Mouse (Mus musculus) lung, postnatal 0 days (tissue): Measurements from ENCODE around the gene Vps35l. TPM values are rescaled to one million over a fixed set of nuclear protein-coding genes. Genes with fewer than 3 reads are reported as not detected.
A peak's percentile ranks its signal among the peaks of the same experiment; 100 is the strongest.

Experiments
- ATAC-seq: fragments of 200-750 bp; cut with Nextera tagmentation; 2 replicates; pipeline ENCODE4 v1.8.0; 2017; ENCODE audit warnings: moderate library complexity
- DNase-seq: peaks from one replicate; pipeline ENCODE4 v3.0.0-alpha.2; 2016; ENCODE audit warnings: low spot score
- H3K27ac ChIP-seq: fragments of 300-500 bp; sonication (generic); 2 replicates; pipeline ENCODE4 v1.5.1; 2014; ENCODE audit warnings: antibody characterized with exemption, mild to moderate bottlenecking, low read length, mixed read lengths
- H3K27me3 ChIP-seq: fragments of 300-500 bp; sonication (generic); replicated peaks from 2 replicates; pipeline ENCODE4 v1.6.1; 2014; ENCODE audit warnings: low read length, mixed read lengths; ENCODE audit not compliant: insufficient read depth
- H3K36me3 ChIP-seq: fragments of 300-500 bp; sonication (generic); 2 replicates; pipeline ENCODE4 v1.6.1; 2014; ENCODE audit warnings: low read length, mixed read lengths; ENCODE audit not compliant: insufficient read depth
- H3K4me1 ChIP-seq: fragments of 300-500 bp; sonication (generic); 2 replicates; pipeline ENCODE4 v1.6.1; 2014; ENCODE audit warnings: antibody characterized with exemption, low read depth, low read length, mixed read lengths; ENCODE audit not compliant: insufficient read depth
- H3K4me2 ChIP-seq: fragments of 300-500 bp; sonication (generic); replicated peaks from 2 replicates; pipeline ENCODE4 v1.6.1; 2014; ENCODE audit warnings: low read depth, mild to moderate bottlenecking, low read length, moderate library complexity, mixed read lengths
- H3K4me3 ChIP-seq: fragments of 300-500 bp; sonication (generic); 2 replicates; pipeline ENCODE4 v1.5.1; 2014; ENCODE audit warnings: low read depth, low read length
- H3K9ac ChIP-seq: fragments of 300-500 bp; sonication (generic); replicated peaks from 2 replicates; pipeline ENCODE4 v1.6.1; 2014; ENCODE audit warnings: low read depth, mild to moderate bottlenecking
- H3K9me3 ChIP-seq: fragments of 300-500 bp; sonication (generic); 2 replicates; pipeline ENCODE4 v1.6.1; 2016; ENCODE audit warnings: low read length, mixed read lengths
- CTCF ChIP-seq: IDR thresholded peaks from 2 replicates; pipeline ENCODE4 v1.5.1; 2016; ENCODE audit warnings: antibody characterized with exemption, mild to moderate bottlenecking
- EP300 ChIP-seq: IDR thresholded peaks from 2 replicates; pipeline ENCODE4 v1.6.1; 2016; ENCODE audit warnings: antibody characterized with exemption, mild to moderate bottlenecking, control low read depth
- WGBS: fragments of 180-500 bp; shearing (Covaris S2); extraction: QIAGEN DNeasy Blood & Tissue Kit; methylation state at CpG from one replicate; pipeline ENCODE4 v1.1.7; 2014; 5-methylcytosine and 5-hydroxymethylcytosine counted together
- polyA plus RNA-seq: library from polyadenylated mRNA; unstranded; fragments of >200 nt; fragmentation: Nextera tagmentation; extraction: Ambion mirVana; gene quantifications from 2 replicates; pipeline ENCODE4 v1.2.1, GENCODE M21; 2015

Gene Vps35l
- polyA plus RNA-seq, 1 experiment from 2014 or later: 45.0 TPM

DNA sequence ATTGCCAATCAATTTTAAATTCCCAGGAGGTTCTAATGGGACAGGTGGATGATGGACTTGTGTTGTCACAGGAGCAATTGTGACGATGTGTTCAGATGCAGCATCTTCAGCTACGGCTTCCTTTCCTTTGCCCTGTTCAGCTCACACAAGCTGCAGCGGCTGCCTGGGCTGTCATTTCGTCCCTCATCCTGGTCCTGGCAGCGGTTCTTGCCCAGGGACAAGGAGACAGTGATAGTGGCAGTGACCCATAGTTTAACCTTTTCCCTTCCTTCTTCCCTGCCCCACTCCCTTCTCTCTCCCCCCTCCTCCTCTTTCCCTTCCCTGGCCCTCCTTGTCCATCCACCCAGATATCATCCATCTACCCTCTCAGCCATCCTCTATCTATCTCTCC lies 26.8 kb downstream of the Vps35l start:
- no peaks in the 10 kb centered on the region for H3K9me3 ChIP-seq
- no peak for DNase-seq
- no peaks in the 10 kb centered on the region for H3K27me3 ChIP-seq
- H3K27ac ChIP-seq: no peak overlapping the region
- H3K4me2 ChIP-seq: no peak overlapping the region
- peaks cover 8% of the 10 kb centered on the region; the same call in 1 of the 2 replicates for H3K36me3 ChIP-seq
- ATAC-seq: no peak
- 73% methylated on average over 5 of the region's 5 CpGs for WGBS
- TF ChIP-seq EP300 (no peak), CTCF (no peak)
- no peaks in the 10 kb centered on the region for H3K4me1 ChIP-seq
- no peak overlapping the region for H3K4me3 ChIP-seq
- H3K9ac ChIP-seq: no peak overlapping the region

DNA sequence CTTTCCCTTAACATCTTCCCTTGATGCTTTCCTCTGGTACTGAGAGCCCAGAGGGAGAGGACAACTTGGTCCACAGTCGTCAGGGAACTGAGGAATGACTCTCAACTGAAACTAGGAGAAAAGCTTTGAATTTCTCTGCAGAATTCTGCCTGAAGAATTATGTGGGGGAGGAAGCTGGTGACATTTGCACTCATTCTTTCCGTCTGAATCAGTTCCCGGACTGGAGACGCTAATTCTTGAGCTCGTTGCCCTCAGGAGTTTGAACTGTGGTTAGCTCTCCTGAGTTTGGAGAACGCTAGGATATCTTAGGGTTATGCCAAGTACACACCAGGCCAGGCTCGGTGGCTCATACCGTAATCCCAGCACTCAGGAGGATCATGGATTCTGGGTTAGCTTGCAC lies 29.2 kb downstream of the Vps35l start:
- Histone ChIP-seq H3K9ac (no peak overlapping the region), H3K27me3 (no peaks in the 10 kb centered on the region), H3K4me2 (no peak overlapping the region), H3K9me3 (no peaks in the 10 kb centered on the region), H3K36me3 (peaks cover 3% of the 10 kb centered on the region; the same call in 1 of the 2 replicates), H3K4me3 (no peak overlapping the region), H3K4me1 (no peaks in the 10 kb centered on the region), H3K27ac (no peak overlapping the region)
- DNase-seq (no peak), ATAC-seq (no peak)
- 48% methylated on average over 8 of the region's 8 CpGs for WGBS
- no peak for TF ChIP-seq EP300
- no peak for TF ChIP-seq CTCF

DNA sequence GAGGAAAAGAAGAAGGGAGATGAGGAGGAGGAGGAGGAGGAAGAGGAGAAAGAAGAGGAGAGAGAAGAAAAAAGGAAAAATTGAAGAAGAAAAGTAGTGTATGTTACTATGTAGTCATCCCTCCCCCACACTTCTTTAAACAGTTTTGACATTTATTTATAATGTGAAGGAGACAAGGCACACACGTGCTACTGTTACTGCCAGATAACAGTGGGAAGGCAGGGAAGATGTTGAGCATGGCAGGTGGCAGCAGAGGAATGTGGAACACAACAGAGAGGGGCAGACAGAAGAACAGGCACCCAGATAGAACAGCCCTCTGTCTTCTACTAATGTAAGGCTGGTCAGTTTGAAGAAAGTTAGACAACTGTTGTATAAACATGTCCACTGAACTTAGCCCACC lies 29.6 kb downstream of the Vps35l start:
- TF ChIP-seq EP300: no peak
- TF ChIP-seq CTCF: no peak
- no peak for ATAC-seq
- Histone ChIP-seq H3K27me3 (no peaks in the 10 kb centered on the region), H3K9me3 (no peaks in the 10 kb centered on the region), H3K4me3 (no peak overlapping the region), H3K4me1 (no peaks in the 10 kb centered on the region), H3K4me2 (no peak overlapping the region), H3K9ac (no peak overlapping the region), H3K27ac (no peak overlapping the region), H3K36me3 (peaks cover 3% of the 10 kb centered on the region; the same call in 1 of the 2 replicates)
- no peak for DNase-seq
- 16% methylated on average over 1 of the region's 1 CpGs for whole genome bisulfite sequencing

DNA sequence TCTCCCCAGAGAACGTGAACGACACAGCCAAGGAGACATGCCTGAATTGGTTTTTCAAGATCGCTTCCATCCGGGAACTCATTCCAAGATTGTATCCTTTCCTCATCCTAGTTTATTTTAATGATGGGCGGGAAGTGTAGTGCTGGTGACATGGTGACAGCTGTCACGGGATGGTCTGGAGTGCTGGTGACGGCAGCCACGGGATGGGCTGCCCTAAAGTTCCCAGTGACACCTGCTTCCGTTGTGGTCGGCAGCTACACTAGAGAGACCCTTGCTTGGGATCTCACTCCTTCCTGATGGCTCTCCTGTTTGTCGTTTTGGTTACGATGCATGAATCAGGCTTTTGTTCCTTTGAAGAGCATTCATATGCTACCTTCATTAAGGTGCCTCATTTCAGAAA lies 33.0 kb downstream of the Vps35l start:
- Histone ChIP-seq H3K4me3 (no peak overlapping the region), H3K36me3 (0 out of 2 replicates have a peak, but pooled peaks cover 10% of the 10 kb centered on the region), H3K27ac (no peak overlapping the region), H3K27me3 (no peaks in the 10 kb centered on the region), H3K9me3 (no peaks in the 10 kb centered on the region), H3K4me2 (no peak overlapping the region), H3K9ac (no peak overlapping the region; the same call in 1 of the 2 replicates), H3K4me1 (no peaks in the 10 kb centered on the region)
- TF ChIP-seq CTCF (no peak), EP300 (no peak)
- 54% methylated on average over 12 of the region's 12 CpGs for WGBS
- DNase-seq: no peak
- ATAC-seq: no peak

DNA sequence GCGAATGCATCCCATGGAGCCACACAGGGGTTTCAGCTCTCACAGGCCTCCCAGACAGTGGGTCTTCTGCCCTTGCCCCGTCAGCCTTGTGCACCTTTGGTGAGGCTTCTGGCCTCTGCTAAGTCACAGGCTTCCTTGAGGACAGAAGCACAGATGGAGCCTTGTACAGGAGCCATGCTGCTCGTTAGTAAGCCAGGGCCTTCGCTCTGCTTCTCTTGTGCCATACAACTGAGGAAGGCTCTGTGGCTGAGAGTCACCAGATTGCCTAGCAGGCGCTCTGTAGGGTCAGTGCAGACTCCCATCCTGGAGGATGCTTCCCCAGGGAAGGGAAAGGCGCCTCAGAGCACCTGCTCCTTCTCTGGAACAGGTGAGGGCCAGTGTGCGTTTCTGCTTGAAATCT lies 36.0 kb downstream of the Vps35l start:
- Histone ChIP-seq H3K36me3 (peaks cover 10% of the 10 kb centered on the region; the same call in 1 of the 2 replicates), H3K9me3 (no peaks in the 10 kb centered on the region), H3K4me3 (no peak overlapping the region), H3K4me1 (no peaks in the 10 kb centered on the region), H3K27ac (no peak overlapping the region), H3K9ac (no peak overlapping the region), H3K27me3 (no peaks in the 10 kb centered on the region), H3K4me2 (no peak overlapping the region)
- ATAC-seq (no peak), DNase-seq (no peak)
- 86% methylated on average over 7 of the region's 7 CpGs for WGBS
- no peak for TF ChIP-seq EP300
- TF ChIP-seq CTCF: no peak

DNA sequence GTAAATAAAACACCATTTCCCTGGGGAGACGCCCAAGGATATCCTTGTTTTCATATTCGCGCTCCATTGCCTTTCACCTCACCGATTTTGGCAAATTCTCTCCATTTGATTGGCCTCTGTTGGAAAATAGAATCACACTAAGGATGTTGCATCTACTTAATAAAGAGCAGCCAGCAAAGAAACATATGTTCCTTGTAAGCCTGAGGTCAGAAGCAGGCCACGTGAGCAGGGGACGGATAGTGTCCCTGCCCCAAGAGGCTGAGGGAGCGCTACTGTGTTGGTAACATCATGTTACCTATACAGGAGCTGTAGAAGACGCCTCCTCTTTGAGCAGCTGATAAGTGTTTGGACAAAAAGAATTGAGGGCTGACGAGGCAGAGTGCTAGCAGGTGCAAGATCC lies 36.5 kb downstream of the Vps35l start:
- ATAC-seq (peak; percentile 43; the same call in 1 of the 2 replicates), DNase-seq (no peak)
- Histone ChIP-seq H3K9ac (no peak overlapping the region), H3K9me3 (no peaks in the 10 kb centered on the region), H3K36me3 (peaks cover 10% of the 10 kb centered on the region; the same call in 1 of the 2 replicates), H3K4me1 (no peaks in the 10 kb centered on the region), H3K27ac (no peak overlapping the region), H3K4me2 (no peak overlapping the region), H3K4me3 (no peak overlapping the region), H3K27me3 (no peaks in the 10 kb centered on the region)
- peak; percentile 44 for TF ChIP-seq EP300
- no peak for TF ChIP-seq CTCF
- WGBS: 58% methylated on average over 9 of the region's 9 CpGs
